Mouse (Mus musculus) urinary bladder, postnatal 10 days (tissue): Measurements from ENCODE around the gene Adam10.

Experiments used
- DNase-seq: peaks from one replicate; pipeline ENCODE4 v3.0.0; 2022; ENCODE audit warnings: low spot score

Adam10 gene

GRCm38 (mm10) chr9:70673656-70674055, 5.1 kb upstream of the Adam10 start:
- DNase-seq = no peak

- no peak for DNase-seq
Measured at GRCm38 (mm10) chr9:70675117-70675516, 3.7 kb upstream of the Adam10 start.

GRCm38 (mm10) chr9:70675961-70676360, 2.8 kb upstream of the Adam10 start:
- no peak for DNase-seq

- DNase-seq = no peak
Measured at GRCm38 (mm10) chr9:70679132-70680091, 615 bp downstream of the Adam10 start.

GRCm38 (mm10) chr9:70682202-70682601, 3.4 kb downstream of the Adam10 start:
- no peak for DNase-seq

- DNase-seq = no peak
Measured at GRCm38 (mm10) chr9:70688301-70688968, 9.6 kb downstream of the Adam10 start.

GRCm38 (mm10) chr9:70689926-70690325, 11.1 kb downstream of the Adam10 start:
- DNase-seq = no peak

- DNase-seq = no peak
Measured at GRCm38 (mm10) chr9:70690579-70690978, 11.8 kb downstream of the Adam10 start.

- DNase-seq = no peak
Measured at GRCm38 (mm10) chr9:70691772-70692693, 13.2 kb downstream of the Adam10 start.

GRCm38 (mm10) chr9:70695723-70696122, 16.9 kb downstream of the Adam10 start:
- no peak for DNase-seq

GRCm38 (mm10) chr9:70698090-70698489, 19.3 kb downstream of the Adam10 start:
- no peak for DNase-seq

- DNase-seq = no peak
Measured at GRCm38 (mm10) chr9:70703597-70704203, 24.9 kb downstream of the Adam10 start.

- DNase-seq = no peak
Measured at GRCm38 (mm10) chr9:70706444-70706843, 27.6 kb downstream of the Adam10 start.

GRCm38 (mm10) chr9:70729544-70729943, 50.7 kb downstream of the Adam10 start:
- no peak for DNase-seq

- DNase-seq = no peak
Measured at GRCm38 (mm10) chr9:70731079-70731478, 52.3 kb downstream of the Adam10 start.

- no peak for DNase-seq
Measured at GRCm38 (mm10) chr9:70733208-70733607, 54.4 kb downstream of the Adam10 start.

- DNase-seq = no peak
Measured at GRCm38 (mm10) chr9:70739998-70740397, 61.2 kb downstream of the Adam10 start.

GRCm38 (mm10) chr9:70751504-70752222, 72.9 kb downstream of the Adam10 start:
- no peak for DNase-seq

GRCm38 (mm10) chr9:70760974-70761373, 82.2 kb downstream of the Adam10 start:
- no peak for DNase-seq

GRCm38 (mm10) chr9:70775517-70775916, 96.7 kb downstream of the Adam10 start:
- no peak for DNase-seq

GRCm38 (mm10) chr9:70782191-70782590, 103.4 kb downstream of the Adam10 start:
- DNase-seq = no peak
